Mouse (Mus musculus) lung, embryonic 14.5 days (tissue): Measurements from ENCODE around the gene Olfr764-ps1. TPM values are rescaled to one million over a fixed set of nuclear protein-coding genes. Genes with fewer than 3 reads are reported as not detected.
"Not testable (repeated sequence)": the region's sequence is repeated elsewhere in the genome, so short reads cannot be mapped to it uniquely, and the experiment has no call there.

ENCODE experiments used
- ATAC-seq: fragments of 200-750 bp; cut with Nextera tagmentation; 2 replicates; pipeline ENCODE4 v1.8.0; 2017; ENCODE audit warnings: mild to moderate bottlenecking, moderate TSS enrichment, moderate library complexity; ENCODE audit not compliant: insufficient read depth
- DNase-seq: peaks from one replicate; pipeline ENCODE4 v3.0.0-alpha.2; 2015
- H3K27ac ChIP-seq: fragments of 300-500 bp; sonication (generic); 2 replicates; pipeline ENCODE4 v1.5.1; 2014; ENCODE audit warnings: low read depth, mild to moderate bottlenecking, moderate library complexity
- H3K27me3 ChIP-seq: fragments of 300-500 bp; sonication (generic); 2 replicates; pipeline ENCODE4 v1.6.1; 2014; ENCODE audit warnings: low read length, control low read depth; ENCODE audit not compliant: insufficient read depth
- H3K36me3 ChIP-seq: fragments of 300-500 bp; sonication (generic); 2 replicates; pipeline ENCODE4 v1.6.1; 2014; ENCODE audit warnings: control low read depth; ENCODE audit not compliant: insufficient read depth
- H3K4me1 ChIP-seq: fragments of 300-500 bp; sonication (generic); 2 replicates; pipeline ENCODE4 v1.6.1; 2014; ENCODE audit warnings: antibody characterized with exemption, control low read depth; ENCODE audit not compliant: insufficient read depth
- H3K4me2 ChIP-seq: fragments of 300-500 bp; sonication (generic); 2 replicates; pipeline ENCODE4 v1.6.1; 2014; ENCODE audit warnings: mild to moderate bottlenecking
- H3K4me3 ChIP-seq: fragments of 300-500 bp; sonication (generic); 2 replicates; pipeline ENCODE4 v1.5.1; 2014; ENCODE audit warnings: low read depth, low read length
- H3K9ac ChIP-seq: fragments of 300-500 bp; sonication (generic); 2 replicates; pipeline ENCODE4 v1.6.1; 2014
- H3K9me3 ChIP-seq: fragments of 300-500 bp; sonication (generic); 2 replicates; pipeline ENCODE4 v1.6.1; 2016; ENCODE audit warnings: low read depth, low read length, control low read depth
- CTCF ChIP-seq: IDR thresholded peaks from 2 replicates; pipeline ENCODE4 v1.5.1; 2016; ENCODE audit warnings: antibody characterized with exemption, low read depth
- WGBS: fragments of 180-500 bp; shearing (Covaris S2); extraction: QIAGEN DNeasy Blood & Tissue Kit; methylation state at CpG from one replicate; pipeline ENCODE4 v1.1.7; 2014; 5-methylcytosine and 5-hydroxymethylcytosine counted together
- polyA plus RNA-seq: library from polyadenylated mRNA; unstranded; fragments of >200 nt; fragmentation: Nextera tagmentation; extraction: Ambion mirVana; gene quantifications from 2 replicates; pipeline ENCODE4 v1.2.1, GENCODE M21; 2014

Olfr764-ps1 gene
- not detected in 2 replicates for polyA plus RNA-seq

GRCm38 (mm10) chr10:129039796-129040195, at the start of gene Olfr764-ps1:
Olfr764-ps1 (minus strand) TSS chr10:129039896.
- no peak within 1 kb of the TSS for H3K4me2 ChIP-seq
- H3K4me1 ChIP-seq: no peaks in the 10 kb centered on the region
- 73% methylated on average over 3 of the region's 3 CpGs for WGBS
- H3K36me3 ChIP-seq: no peaks in the 10 kb centered on the region
- no peaks in the 10 kb centered on the region for H3K27me3 ChIP-seq
- no peak within 1 kb of the TSS for H3K9ac ChIP-seq
- H3K4me3 ChIP-seq: no peak within 1 kb of the TSS
- ATAC-seq: no peak
- H3K9me3 ChIP-seq: no peaks in the 10 kb centered on the region
- TF ChIP-seq CTCF: no peak
- DNase-seq: no peak
- no peak within 1 kb of the TSS for H3K27ac ChIP-seq

- not testable (repeated sequence) for H3K4me2 ChIP-seq, H3K36me3 ChIP-seq, H3K9me3 ChIP-seq, H3K9ac ChIP-seq, ATAC-seq, DNase-seq, H3K4me3 ChIP-seq, H3K4me1 ChIP-seq, H3K27ac ChIP-seq, H3K27me3 ChIP-seq
Measured at GRCm38 (mm10) chr10:129082810-129083209, 43.1 kb upstream of the Olfr764-ps1 start, which contains the start of gene Olfr767. Olfr767 (minus strand) TSS chr10:129082910.

- no peak within 1 kb of the TSS for H3K4me2 ChIP-seq
- ATAC-seq: no peak
- no peak within 1 kb of the TSS for H3K4me3 ChIP-seq
- DNase-seq: no peak
- no peak within 1 kb of the TSS for H3K9ac ChIP-seq
- no peak for TF ChIP-seq CTCF
- no peaks in the 10 kb centered on the region for H3K9me3 ChIP-seq
- H3K36me3 ChIP-seq: no peaks in the 10 kb centered on the region
- H3K27ac ChIP-seq: no peak within 1 kb of the TSS
- no peaks in the 10 kb centered on the region for H3K27me3 ChIP-seq
- H3K4me1 ChIP-seq: no peaks in the 10 kb centered on the region
- WGBS: 75% methylated on average over 2 of the region's 2 CpGs
Measured at GRCm38 (mm10) chr10:129068877-129069276, 29.2 kb upstream of the Olfr764-ps1 start, which contains the start of gene Olfr766-ps1. Olfr766-ps1 (minus strand) TSS chr10:129068977.

GRCm38 (mm10) chr10:129049898-129050297, 10.2 kb upstream of the Olfr764-ps1 start, which contains the start of gene Olfr765:
Olfr765 (minus strand) TSS chr10:129049998.
- ATAC-seq, H3K27ac ChIP-seq, DNase-seq: not testable (repeated sequence)

GRCm38 (mm10) chr10:129028343-129028742, 11.4 kb downstream of the Olfr764-ps1 start:
- no peak for TF ChIP-seq CTCF
- Histone ChIP-seq H3K4me3 (no peak overlapping the region), H3K27me3 (no peaks in the 10 kb centered on the region), H3K9ac (no peak overlapping the region), H3K4me1 (no peaks in the 10 kb centered on the region), H3K9me3 (no peaks in the 10 kb centered on the region), H3K36me3 (no peaks in the 10 kb centered on the region), H3K4me2 (no peak overlapping the region), H3K27ac (no peak overlapping the region)
- ATAC-seq (no peak), DNase-seq (no peak)
- WGBS: 71% methylated on average over 2 of the region's 2 CpGs

More at GRCm38 (mm10) chr10:129049898-129050297, 10.2 kb upstream of the Olfr764-ps1 start, which contains the start of gene Olfr765:
- not testable (repeated sequence) for H3K4me3 ChIP-seq, H3K4me1 ChIP-seq, H3K9ac ChIP-seq, H3K27me3 ChIP-seq, H3K36me3 ChIP-seq, H3K4me2 ChIP-seq, H3K9me3 ChIP-seq

GRCm38 (mm10) chr10:129026018-129026662, 13.6 kb downstream of the Olfr764-ps1 start:
- no peaks in the 10 kb centered on the region for H3K4me1 ChIP-seq
- H3K36me3 ChIP-seq: no peaks in the 10 kb centered on the region
- no peak overlapping the region for H3K4me3 ChIP-seq
- H3K27ac ChIP-seq: no peak overlapping the region
- no peak overlapping the region for H3K4me2 ChIP-seq
- DNase-seq (peak; percentile 71), ATAC-seq (no peak; the same call in 1 of the 2 replicates)
- TF ChIP-seq CTCF: peak; percentile 77
- H3K9me3 ChIP-seq: no peaks in the 10 kb centered on the region
- H3K9ac ChIP-seq: no peak overlapping the region
- no peaks in the 10 kb centered on the region for H3K27me3 ChIP-seq
- WGBS: 54% methylated on average over 3 of the region's 3 CpGs

DNA sequence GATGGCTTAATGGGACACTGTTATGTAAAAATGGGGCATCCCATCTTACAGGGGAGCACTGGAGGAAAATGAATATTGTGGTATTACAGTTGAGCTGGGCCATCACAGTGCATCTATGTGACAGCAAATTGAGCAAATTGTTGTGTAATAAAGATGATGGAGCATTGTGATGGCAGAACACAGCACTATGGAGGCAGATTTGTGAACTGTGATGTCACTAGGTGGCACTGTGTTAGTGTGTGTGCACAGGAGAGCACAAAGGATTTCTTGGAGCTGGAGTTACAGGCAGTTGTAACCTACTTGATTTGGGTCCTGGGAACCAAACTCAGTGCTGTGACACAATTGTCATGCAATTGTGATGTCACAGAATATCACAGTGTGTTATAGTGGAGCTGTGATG, 16.4 kb downstream of the Olfr764-ps1 start:
- Histone ChIP-seq H3K4me2 (no peak overlapping the region), H3K4me1 (no peaks in the 10 kb centered on the region), H3K9ac (no peak overlapping the region), H3K27me3 (no peaks in the 10 kb centered on the region), H3K9me3 (no peaks in the 10 kb centered on the region), H3K27ac (no peak overlapping the region), H3K4me3 (no peak overlapping the region), H3K36me3 (no peaks in the 10 kb centered on the region)
- DNase-seq (peak; percentile 2), ATAC-seq (peak; percentile 28; the same call in 1 of the 2 replicates)
- peak; percentile 19; the same call in 1 of the 2 replicates for TF ChIP-seq CTCF
